Mouse (Mus musculus) liver, adult 2 months (tissue): ENCODE data around the gene Cdh26.

ENCODE experiments used
- CTCF ChIP-seq: fragments of 200-500 bp; IDR thresholded peaks from 2 replicates; pipeline ENCODE4 v1.5.1; 2011; ENCODE audit warnings: low read depth, low read length, control low read depth
- POLR2A ChIP-seq: fragments of 200-500 bp; IDR thresholded peaks from 2 replicates; pipeline ENCODE4 v1.6.1; 2011; ENCODE audit warnings: low read length, control low read depth; ENCODE audit not compliant: insufficient read depth; ENCODE audit errors: extremely low read depth

DNA sequence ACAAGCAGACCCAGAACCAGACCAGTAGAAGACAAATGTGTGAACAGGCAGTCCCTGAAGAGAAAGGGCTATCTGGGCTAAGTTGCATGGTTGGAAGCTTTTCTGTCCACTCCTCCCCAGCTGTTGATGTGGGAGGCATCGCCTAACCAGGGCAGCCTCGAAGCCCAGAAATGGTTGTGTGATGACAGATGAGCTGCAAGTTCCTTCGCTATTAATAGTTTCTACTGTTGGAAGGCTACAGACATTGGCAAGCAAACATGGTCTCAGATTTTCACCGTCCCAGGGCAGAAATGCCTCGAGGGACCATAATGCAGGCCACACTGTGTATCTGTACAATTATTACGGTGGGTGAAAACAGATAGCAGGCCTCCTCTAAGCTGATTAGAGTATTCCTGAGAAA lies 17.7 kb upstream of the Cdh26 start:
- no peak for TF ChIP-seq CTCF
- no peak for TF ChIP-seq POLR2A
